Mouse (Mus musculus): Measurements from ENCODE around the gene 4931417E11Rik. TPM values are rescaled to one million over a fixed set of nuclear protein-coding genes. Genes with fewer than 3 reads are reported as not detected.

4931417E11Rik gene
- not detected in 2 replicates for total RNA-seq (2015)
- total RNA-seq (2017) = not detected in 2 replicates

DNA sequence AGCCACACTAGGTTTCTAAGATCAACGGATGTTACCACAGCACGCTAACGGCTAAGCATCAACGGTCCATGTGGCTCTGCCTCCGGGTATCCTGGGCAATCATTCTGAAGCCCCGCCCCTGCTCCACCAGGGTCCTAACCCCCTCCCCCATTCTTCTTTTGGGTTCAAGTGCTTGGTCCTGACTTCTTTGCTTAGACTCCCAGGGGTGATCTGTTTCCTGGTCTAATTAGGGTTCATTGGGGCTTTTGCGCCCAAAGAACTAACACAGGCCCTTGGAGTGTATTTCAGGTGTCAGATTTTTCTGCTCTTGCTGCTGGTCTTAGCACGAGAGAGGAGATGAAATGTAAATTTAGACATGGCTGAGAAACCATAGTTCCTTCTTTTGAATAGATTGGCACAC is at the start of gene 4931417E11Rik:
4931417E11Rik (minus strand) TSS at position 101 of the 400 bp plus-strand sequence.
- no peak for ATAC-seq (ENCODE audit: poor library complexity, severe bottlenecking)

DNA sequence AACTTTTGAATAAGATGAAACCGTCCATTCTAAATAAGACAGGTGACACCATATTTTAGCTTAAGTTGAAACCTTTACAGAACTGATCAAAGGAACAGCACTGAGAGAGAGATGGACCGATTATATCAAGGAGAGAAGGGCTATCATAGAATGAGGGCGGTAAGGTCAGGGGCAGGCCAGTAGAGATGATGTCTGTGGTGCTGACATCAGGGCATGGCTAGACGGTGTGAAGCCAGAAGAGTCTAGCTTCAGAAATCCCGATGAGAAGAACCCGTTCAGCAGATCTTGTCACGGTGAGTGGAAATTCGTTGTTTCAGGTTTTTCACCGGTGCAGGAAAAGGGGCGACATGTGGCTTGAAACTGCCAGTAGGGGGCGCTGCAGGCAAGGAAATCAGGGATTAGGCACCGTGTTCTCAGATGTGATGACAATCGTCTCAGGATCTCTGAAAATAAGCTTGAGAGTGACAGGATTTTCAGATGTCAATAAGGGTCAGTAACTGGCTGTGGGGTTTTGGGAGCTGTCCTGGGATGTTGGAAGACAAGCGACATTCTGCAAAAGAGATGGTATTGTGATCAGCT is 48.4 kb upstream of the 4931417E11Rik start:
- no peak for ATAC-seq (ENCODE audit: poor library complexity, severe bottlenecking)

DNA sequence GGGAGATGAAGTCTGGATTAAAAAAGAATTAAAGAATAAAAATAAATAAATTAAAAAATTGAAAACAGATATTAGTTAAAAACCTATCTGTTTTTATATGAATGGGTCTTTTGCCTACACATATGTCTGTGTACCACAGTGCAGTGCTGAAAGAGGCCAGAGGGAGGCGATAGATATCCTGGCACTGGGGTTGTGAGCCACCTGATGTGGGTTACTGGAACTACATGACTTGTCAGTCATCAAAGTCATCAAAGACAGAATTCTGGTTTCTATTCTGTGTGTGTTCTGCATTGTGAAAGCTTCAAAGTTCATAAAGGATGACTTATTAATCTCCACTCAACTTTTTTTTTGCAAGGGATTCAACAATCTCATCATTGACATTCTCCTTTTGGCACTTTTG is 43.4 kb upstream of the 4931417E11Rik start:
- ATAC-seq (ENCODE audit: poor library complexity, severe bottlenecking) = no peak

DNA sequence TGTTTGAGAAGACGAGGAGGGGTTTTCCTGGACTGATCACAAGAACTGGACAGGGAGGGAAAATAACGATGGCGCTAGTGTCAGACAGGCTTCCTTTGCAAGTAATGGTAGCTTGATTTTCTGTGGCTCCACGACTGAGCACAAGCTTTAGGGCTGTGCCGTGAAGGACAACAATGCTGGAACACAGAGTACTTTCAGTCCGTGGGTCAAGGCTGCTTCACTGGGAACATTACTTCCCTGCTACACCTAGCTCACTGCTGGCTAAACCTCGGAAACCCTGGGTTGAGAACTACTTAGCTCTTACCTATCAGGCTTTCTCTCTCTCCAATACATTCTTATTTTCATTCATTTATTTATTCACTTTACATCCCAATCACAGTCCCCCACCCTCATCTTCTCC is 30.2 kb upstream of the 4931417E11Rik start:
- ATAC-seq (ENCODE audit: poor library complexity, severe bottlenecking) = no peak

DNA sequence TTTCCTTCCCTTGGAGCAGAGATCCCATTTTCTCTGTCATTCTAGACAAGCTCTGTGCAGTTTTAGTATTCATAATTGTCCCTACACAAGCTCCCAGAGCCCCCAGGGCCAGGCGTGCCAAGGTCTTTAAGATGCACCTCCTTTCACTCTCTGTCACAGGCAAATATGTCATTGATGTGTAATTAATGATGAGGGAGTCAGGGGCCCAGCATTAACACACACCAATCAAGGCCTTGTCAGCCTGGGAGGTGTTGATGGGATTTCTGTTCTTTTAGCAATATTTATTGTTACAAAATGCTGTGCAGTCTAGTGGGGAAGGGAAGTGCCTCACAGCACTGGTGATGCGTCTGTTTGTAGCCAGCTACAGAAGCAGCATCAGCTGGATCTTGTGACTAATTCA is 27.9 kb upstream of the 4931417E11Rik start:
- no peak for ATAC-seq (ENCODE audit: poor library complexity, severe bottlenecking)

DNA sequence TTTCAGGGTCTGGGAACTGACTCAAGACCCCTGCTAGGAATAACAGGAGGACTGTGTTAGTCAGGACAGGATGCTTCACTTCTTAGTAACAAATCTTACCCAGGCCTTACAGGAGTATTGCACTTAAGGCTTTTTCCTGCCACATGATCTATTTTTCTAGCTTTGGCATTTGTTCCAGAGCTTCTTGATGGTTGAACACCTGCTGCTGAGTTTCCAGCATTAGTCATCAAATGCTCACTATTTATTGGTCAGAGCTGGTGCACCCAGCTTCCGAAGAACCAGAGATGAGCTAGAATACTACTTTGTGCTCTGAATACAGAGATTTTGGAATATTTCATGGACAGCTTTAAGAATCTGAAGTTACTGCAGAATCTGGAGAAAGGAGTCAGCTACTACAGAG is 21.1 kb upstream of the 4931417E11Rik start:
- ATAC-seq (ENCODE audit: poor library complexity, severe bottlenecking) = no peak

DNA sequence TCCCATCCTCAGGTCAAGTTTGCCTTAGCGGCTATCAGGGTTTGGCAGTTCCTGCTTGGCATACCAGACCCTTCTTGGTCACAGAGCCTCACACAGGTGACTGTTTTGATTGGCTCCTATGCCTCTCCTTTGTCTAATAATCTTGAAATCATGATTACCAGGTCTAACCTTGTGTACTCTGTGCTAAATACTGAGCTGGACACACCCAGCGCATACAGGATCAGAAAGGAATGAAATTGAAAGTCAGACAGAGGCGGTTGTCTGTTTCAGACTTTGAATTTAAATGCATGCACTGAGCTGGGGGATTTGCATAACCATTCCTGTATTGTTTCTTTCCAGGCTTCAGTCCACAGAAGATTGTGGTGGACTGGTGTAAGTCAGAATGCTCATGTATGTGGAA is 16.1 kb upstream of the 4931417E11Rik start:
- ATAC-seq (ENCODE audit: poor library complexity, severe bottlenecking) = no peak

DNA sequence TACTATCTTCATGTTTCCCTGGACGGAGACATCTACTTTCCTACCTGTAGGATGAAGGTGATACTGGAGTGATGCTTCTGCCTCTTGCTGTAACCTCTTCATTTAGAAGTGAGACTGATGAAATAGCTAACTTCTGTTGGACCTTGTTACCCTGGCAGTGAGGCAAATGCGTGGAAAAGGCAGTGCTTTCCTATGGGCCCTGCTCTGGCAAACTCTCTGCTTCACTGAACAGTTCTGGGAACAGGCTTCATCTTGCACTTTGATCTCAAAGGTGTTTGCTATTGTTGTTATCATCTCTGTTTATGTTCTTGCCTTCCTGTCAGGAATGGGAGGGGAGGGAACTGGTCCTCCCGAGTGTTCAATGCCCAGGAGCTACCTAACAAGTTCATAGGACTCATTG is 3.4 kb downstream of the 4931417E11Rik start:
- ATAC-seq (ENCODE audit: poor library complexity, severe bottlenecking) = no peak

DNA sequence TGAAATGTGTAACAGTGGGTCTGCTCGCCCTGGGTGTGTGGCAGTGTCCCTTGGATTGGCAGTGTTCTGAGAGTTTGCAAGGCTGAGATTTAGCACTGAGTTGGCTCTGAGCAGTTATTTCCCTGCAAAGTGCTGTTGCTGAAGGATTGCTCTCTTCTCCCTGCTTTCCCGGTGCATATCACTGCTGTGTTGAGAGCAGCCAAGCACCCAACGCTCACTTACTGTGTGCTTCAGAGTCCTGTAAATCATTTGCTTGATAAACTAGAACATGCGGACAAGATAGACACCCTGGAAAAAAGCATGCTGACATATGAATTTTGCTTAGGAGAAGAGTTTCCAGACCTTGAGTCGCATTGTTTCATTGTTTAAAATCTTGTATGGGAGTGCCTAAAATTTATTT is 6.9 kb downstream of the 4931417E11Rik start:
- no peak for ATAC-seq (ENCODE audit: poor library complexity, severe bottlenecking)

DNA sequence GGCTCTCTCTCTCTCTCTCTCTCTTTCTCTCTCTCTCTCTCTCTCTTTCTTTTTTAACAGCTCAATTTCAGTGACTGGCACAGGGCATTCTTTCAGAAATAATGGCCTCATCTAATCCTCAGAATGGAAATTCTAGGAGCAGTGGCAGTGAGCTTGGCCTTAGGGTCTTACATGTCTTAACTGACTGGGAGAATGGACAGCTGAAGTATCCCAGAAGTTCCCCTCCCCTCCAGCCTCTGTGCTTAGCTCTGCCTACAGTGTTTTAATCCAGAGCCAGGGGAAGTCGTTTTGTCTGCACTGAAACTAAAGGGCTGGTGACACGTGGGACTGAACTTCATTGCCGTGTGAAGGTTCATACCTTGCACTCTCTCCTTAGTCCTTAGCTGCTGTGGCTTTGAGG is 35.6 kb downstream of the 4931417E11Rik start:
- ATAC-seq (ENCODE audit: poor library complexity, severe bottlenecking) = no peak

DNA sequence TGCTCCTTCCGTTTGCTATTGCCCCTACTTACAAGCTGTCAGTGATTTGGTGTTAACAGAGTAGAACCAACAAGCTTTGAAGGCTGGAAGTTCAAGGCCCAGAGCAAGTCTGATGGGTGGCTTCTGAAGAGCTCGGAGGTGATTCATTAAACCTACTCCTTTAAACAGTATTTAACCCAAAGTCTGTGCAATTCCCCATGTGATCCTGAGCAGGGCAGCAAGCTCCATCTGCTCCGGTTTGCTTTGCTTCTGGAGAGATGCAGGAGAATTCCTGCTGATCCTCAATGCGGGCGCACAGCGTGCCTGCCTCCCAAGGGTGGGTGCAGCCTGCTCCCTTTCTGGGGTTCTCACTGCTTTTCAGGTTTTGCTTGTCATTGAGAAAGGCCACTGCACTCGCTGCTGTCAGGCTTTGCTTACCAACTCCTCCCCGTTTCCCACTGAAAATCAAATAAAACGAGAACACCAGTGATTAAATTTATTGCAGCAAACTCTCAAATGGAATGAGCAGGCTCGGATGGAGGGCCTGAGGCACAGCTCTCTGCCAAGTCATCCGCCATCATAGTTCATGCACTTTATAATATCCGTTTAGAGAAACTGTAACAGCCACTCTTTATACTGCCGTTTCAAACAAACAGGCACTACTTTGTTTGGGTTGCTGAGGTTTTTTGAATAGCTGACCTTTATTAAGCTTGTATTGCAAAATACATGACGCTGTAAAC is 40.7 kb downstream of the 4931417E11Rik start:
- no peak for ATAC-seq (ENCODE audit: poor library complexity, severe bottlenecking)

DNA sequence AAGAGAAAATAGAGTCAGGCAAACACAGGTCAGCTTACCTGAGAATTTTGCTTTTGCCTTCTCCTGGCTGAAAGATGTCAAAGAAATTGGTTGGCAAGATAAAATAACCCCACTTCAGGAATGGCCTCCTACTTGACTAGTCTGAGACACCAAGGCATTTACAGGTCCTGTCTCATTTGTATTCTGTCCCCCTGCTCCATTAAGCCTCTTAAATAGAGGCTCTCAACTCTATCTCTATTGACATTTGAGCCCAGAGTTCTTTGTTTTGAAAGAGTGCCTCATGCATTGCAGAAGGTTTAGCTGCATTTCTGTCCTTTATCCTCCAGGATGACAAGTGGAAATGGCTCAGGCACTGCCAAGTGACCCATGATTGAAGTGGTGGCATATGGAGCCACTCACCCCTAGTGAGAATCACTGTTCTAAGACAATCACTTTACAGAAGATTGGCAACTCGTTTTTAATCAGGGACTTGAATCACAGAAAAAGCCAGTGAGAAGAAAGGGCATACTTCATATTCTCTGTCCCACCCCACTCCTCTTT is 42.1 kb downstream of the 4931417E11Rik start:
- ATAC-seq (ENCODE audit: poor library complexity, severe bottlenecking) = no peak

Other genes starting within 250 kb of the 4931417E11Rik start
- gene Dnah6, start 248.0 kb downstream of the 4931417E11Rik start, total RNA-seq (2015) = 0.11 and 0.48 TPM in 2 replicates
- 0.41 and 0.44 TPM in 2 replicates for gene Dnah6, start 248.0 kb downstream of the 4931417E11Rik start, total RNA-seq (2017)
- 55.7 and 78.0 TPM in 2 replicates for gene Suclg1, start 221.3 kb downstream of the 4931417E11Rik start, total RNA-seq (2015)
- 43.4 and 45.9 TPM in 2 replicates for gene Suclg1, start 221.3 kb downstream of the 4931417E11Rik start, total RNA-seq (2017)